Mouse (Mus musculus): Measurements from ENCODE around the gene Slc35a3. TPM values are rescaled to one million over a fixed set of nuclear protein-coding genes. Genes with fewer than 3 reads are reported as not detected.

The Slc35a3 gene
- polyA plus RNA-seq, 1 experiment from 2014 or later, result 15.3 TPM

GRCm38 (mm10) chr3:116729483-116730174 lies 17.0 kb upstream of the Slc35a3 start:
- Histone ChIP-seq H3K4me2 (ENCODE audit: low read length) (no peak overlapping the region), H3K27me3 (replicated peaks; ENCODE audit: control insufficient read depth, insufficient read depth, low read length) (no peaks in the 10 kb centered on the region), H3K36me3 (ENCODE audit: control insufficient read depth, insufficient read depth, low read length) (no peaks in the 10 kb centered on the region), H3K27ac (ENCODE audit: low read depth) (no peak overlapping the region), H3K9me3 (ENCODE audit: control insufficient read depth, low read length) (no peaks in the 10 kb centered on the region), H3K9ac (ENCODE audit: low read length) (no peak overlapping the region), H3K4me3 (ENCODE audit: low read depth, low read length) (no peak overlapping the region), H3K4me1 (replicated peaks; ENCODE audit: control insufficient read depth, insufficient read depth, low read length) (no peaks in the 10 kb centered on the region)
- ATAC-seq (replicated peaks; ENCODE audit: low FRiP score, low TSS enrichment, low read depth), result no peak
- no peak for DNase-seq (ENCODE audit: low spot score)
- WGBS, result 68% methylated on average over 2 of the region's 2 CpGs

GRCm38 (mm10) chr3:116726807-116727206 lies 14.2 kb upstream of the Slc35a3 start:
- no peaks in the 10 kb centered on the region for H3K36me3 ChIP-seq (ENCODE audit: control insufficient read depth, insufficient read depth, low read length)
- no peak overlapping the region for H3K9ac ChIP-seq (ENCODE audit: low read length)
- DNase-seq (ENCODE audit: low spot score) (no peak), ATAC-seq (replicated peaks; ENCODE audit: low FRiP score, low TSS enrichment, low read depth) (0 out of 2 replicates have a peak, but pooled peaks have one; percentile 15)
- H3K27ac ChIP-seq (ENCODE audit: low read depth), result no peak overlapping the region
- WGBS, result 51% methylated on average over 9 of the region's 9 CpGs
- no peaks in the 10 kb centered on the region for H3K4me1 ChIP-seq (replicated peaks; ENCODE audit: control insufficient read depth, insufficient read depth, low read length)
- H3K27me3 ChIP-seq (replicated peaks; ENCODE audit: control insufficient read depth, insufficient read depth, low read length), result no peaks in the 10 kb centered on the region
- H3K4me2 ChIP-seq (ENCODE audit: low read length), result no peak overlapping the region
- no peak overlapping the region for H3K4me3 ChIP-seq (ENCODE audit: low read depth, low read length)
- no peaks in the 10 kb centered on the region for H3K9me3 ChIP-seq (ENCODE audit: control insufficient read depth, low read length)

GRCm38 (mm10) chr3:116723496-116724481 lies 11.2 kb upstream of the Slc35a3 start:
- Histone ChIP-seq H3K27me3 (replicated peaks; ENCODE audit: control insufficient read depth, insufficient read depth, low read length) (no peaks in the 10 kb centered on the region), H3K4me3 (ENCODE audit: low read depth, low read length) (no peak overlapping the region), H3K4me2 (ENCODE audit: low read length) (no peak overlapping the region), H3K4me1 (replicated peaks; ENCODE audit: control insufficient read depth, insufficient read depth, low read length) (no peaks in the 10 kb centered on the region), H3K9me3 (ENCODE audit: control insufficient read depth, low read length) (no peaks in the 10 kb centered on the region), H3K36me3 (ENCODE audit: control insufficient read depth, insufficient read depth, low read length) (no peaks in the 10 kb centered on the region), H3K9ac (ENCODE audit: low read length) (no peak overlapping the region), H3K27ac (ENCODE audit: low read depth) (no peak overlapping the region)
- WGBS, result 66% methylated on average over 10 of the region's 10 CpGs
- DNase-seq (ENCODE audit: low spot score) (no peak), ATAC-seq (replicated peaks; ENCODE audit: low FRiP score, low TSS enrichment, low read depth) (no peak)

- H3K4me1 ChIP-seq (replicated peaks; ENCODE audit: control insufficient read depth, insufficient read depth, low read length), result no peaks in the 10 kb centered on the region
- H3K4me3 ChIP-seq (ENCODE audit: low read depth, low read length), result no peak overlapping the region
- 76% methylated on average over 4 of the region's 4 CpGs for WGBS
- DNase-seq (ENCODE audit: low spot score) (no peak), ATAC-seq (replicated peaks; ENCODE audit: low FRiP score, low TSS enrichment, low read depth) (no peak)
- H3K9ac ChIP-seq (ENCODE audit: low read length), result no peak overlapping the region
- no peak overlapping the region for H3K4me2 ChIP-seq (ENCODE audit: low read length)
- H3K36me3 ChIP-seq (ENCODE audit: control insufficient read depth, insufficient read depth, low read length), result no peaks in the 10 kb centered on the region
- no peak overlapping the region for H3K27ac ChIP-seq (ENCODE audit: low read depth)
- no peaks in the 10 kb centered on the region for H3K27me3 ChIP-seq (replicated peaks; ENCODE audit: control insufficient read depth, insufficient read depth, low read length)
- no peaks in the 10 kb centered on the region for H3K9me3 ChIP-seq (ENCODE audit: control insufficient read depth, low read length)
These were observed 10.3 kb upstream of the Slc35a3 start for GRCm38 (mm10) chr3:116722980-116723379.

- no peak overlapping the region for H3K9ac ChIP-seq (ENCODE audit: low read length)
- no peak overlapping the region for H3K27ac ChIP-seq (ENCODE audit: low read depth)
- no peak overlapping the region for H3K4me3 ChIP-seq (ENCODE audit: low read depth, low read length)
- WGBS, result 62% methylated on average over 3 of the region's 3 CpGs
- ATAC-seq (replicated peaks; ENCODE audit: low FRiP score, low TSS enrichment, low read depth), result no peak
- no peaks in the 10 kb centered on the region for H3K27me3 ChIP-seq (replicated peaks; ENCODE audit: control insufficient read depth, insufficient read depth, low read length)
- H3K9me3 ChIP-seq (ENCODE audit: control insufficient read depth, low read length), result no peaks in the 10 kb centered on the region
- no peaks in the 10 kb centered on the region for H3K36me3 ChIP-seq (ENCODE audit: control insufficient read depth, insufficient read depth, low read length)
- no peak for DNase-seq (ENCODE audit: low spot score)
- no peak overlapping the region for H3K4me2 ChIP-seq (ENCODE audit: low read length)
- H3K4me1 ChIP-seq (replicated peaks; ENCODE audit: control insufficient read depth, insufficient read depth, low read length), result no peaks in the 10 kb centered on the region
These were observed 6.3 kb upstream of the Slc35a3 start for GRCm38 (mm10) chr3:116718951-116719350.

- Histone ChIP-seq H3K9me3 (ENCODE audit: control insufficient read depth, low read length) (no peaks in the 10 kb centered on the region), H3K27ac (ENCODE audit: low read depth) (no peak overlapping the region), H3K4me3 (ENCODE audit: low read depth, low read length) (peak overlapping the region; percentile 87; the same call in 1 of the 2 replicates), H3K27me3 (replicated peaks; ENCODE audit: control insufficient read depth, insufficient read depth, low read length) (no peaks in the 10 kb centered on the region), H3K4me1 (replicated peaks; ENCODE audit: control insufficient read depth, insufficient read depth, low read length) (peaks cover 7% of the 10 kb centered on the region), H3K9ac (ENCODE audit: low read length) (no peak overlapping the region), H3K36me3 (ENCODE audit: control insufficient read depth, insufficient read depth, low read length) (no peaks in the 10 kb centered on the region), H3K4me2 (ENCODE audit: low read length) (peak overlapping the region; percentile 94)
- ATAC-seq (replicated peaks; ENCODE audit: low FRiP score, low TSS enrichment, low read depth), result no peak
- WGBS, result 26% methylated on average over 5 of the region's 5 CpGs
- DNase-seq (ENCODE audit: low spot score), result no peak
These were observed 400 bp upstream of the Slc35a3 start for GRCm38 (mm10) chr3:116713031-116713430.

GRCm38 (mm10) chr3:116711624-116712435 lies 801 bp downstream of the Slc35a3 start:
- under 1% methylated on average over 85 of the region's 85 CpGs for WGBS
- peaks cover 4% of the 10 kb centered on the region for H3K36me3 ChIP-seq (ENCODE audit: control insufficient read depth, insufficient read depth, low read length)
- H3K4me1 ChIP-seq (replicated peaks; ENCODE audit: control insufficient read depth, insufficient read depth, low read length), result peaks cover 7% of the 10 kb centered on the region
- H3K9ac ChIP-seq (ENCODE audit: low read length), result peak overlapping the region; percentile 92
- ATAC-seq (replicated peaks; ENCODE audit: low FRiP score, low TSS enrichment, low read depth), result peak; percentile 91
- no peaks in the 10 kb centered on the region for H3K9me3 ChIP-seq (ENCODE audit: control insufficient read depth, low read length)
- H3K27me3 ChIP-seq (replicated peaks; ENCODE audit: control insufficient read depth, insufficient read depth, low read length), result no peaks in the 10 kb centered on the region
- DNase-seq (ENCODE audit: low spot score), result peak; percentile 88
- H3K4me3 ChIP-seq (ENCODE audit: low read depth, low read length), result peak overlapping the region; percentile 87
- peak overlapping the region; percentile 74 for H3K27ac ChIP-seq (ENCODE audit: low read depth)
- peak overlapping the region; percentile 94 for H3K4me2 ChIP-seq (ENCODE audit: low read length)

GRCm38 (mm10) chr3:116710941-116711340 lies 1.7 kb downstream of the Slc35a3 start:
- Histone ChIP-seq H3K9ac (ENCODE audit: low read length) (no peak overlapping the region), H3K27ac (ENCODE audit: low read depth) (no peak overlapping the region), H3K9me3 (ENCODE audit: control insufficient read depth, low read length) (no peaks in the 10 kb centered on the region), H3K4me3 (ENCODE audit: low read depth, low read length) (peak overlapping the region; percentile 87), H3K4me1 (replicated peaks; ENCODE audit: control insufficient read depth, insufficient read depth, low read length) (peaks cover 7% of the 10 kb centered on the region), H3K27me3 (replicated peaks; ENCODE audit: control insufficient read depth, insufficient read depth, low read length) (no peaks in the 10 kb centered on the region), H3K4me2 (ENCODE audit: low read length) (peak overlapping the region; percentile 94), H3K36me3 (ENCODE audit: control insufficient read depth, insufficient read depth, low read length) (peaks cover 12% of the 10 kb centered on the region)
- DNase-seq (ENCODE audit: low spot score) (no peak), ATAC-seq (replicated peaks; ENCODE audit: low FRiP score, low TSS enrichment, low read depth) (no peak)
- 47% methylated on average over 9 of the region's 9 CpGs for WGBS

All from intestine, embryonic 14.5 days (tissue).